Mouse (Mus musculus) MN1 (cell line): Measurements from ENCODE around the gene Svop.

ENCODE experiments used
- DNase-seq: peaks from one replicate; pipeline ENCODE4 v3.0.0-alpha.2; 2016; ENCODE audit warnings: low spot score

Svop gene

DNA sequence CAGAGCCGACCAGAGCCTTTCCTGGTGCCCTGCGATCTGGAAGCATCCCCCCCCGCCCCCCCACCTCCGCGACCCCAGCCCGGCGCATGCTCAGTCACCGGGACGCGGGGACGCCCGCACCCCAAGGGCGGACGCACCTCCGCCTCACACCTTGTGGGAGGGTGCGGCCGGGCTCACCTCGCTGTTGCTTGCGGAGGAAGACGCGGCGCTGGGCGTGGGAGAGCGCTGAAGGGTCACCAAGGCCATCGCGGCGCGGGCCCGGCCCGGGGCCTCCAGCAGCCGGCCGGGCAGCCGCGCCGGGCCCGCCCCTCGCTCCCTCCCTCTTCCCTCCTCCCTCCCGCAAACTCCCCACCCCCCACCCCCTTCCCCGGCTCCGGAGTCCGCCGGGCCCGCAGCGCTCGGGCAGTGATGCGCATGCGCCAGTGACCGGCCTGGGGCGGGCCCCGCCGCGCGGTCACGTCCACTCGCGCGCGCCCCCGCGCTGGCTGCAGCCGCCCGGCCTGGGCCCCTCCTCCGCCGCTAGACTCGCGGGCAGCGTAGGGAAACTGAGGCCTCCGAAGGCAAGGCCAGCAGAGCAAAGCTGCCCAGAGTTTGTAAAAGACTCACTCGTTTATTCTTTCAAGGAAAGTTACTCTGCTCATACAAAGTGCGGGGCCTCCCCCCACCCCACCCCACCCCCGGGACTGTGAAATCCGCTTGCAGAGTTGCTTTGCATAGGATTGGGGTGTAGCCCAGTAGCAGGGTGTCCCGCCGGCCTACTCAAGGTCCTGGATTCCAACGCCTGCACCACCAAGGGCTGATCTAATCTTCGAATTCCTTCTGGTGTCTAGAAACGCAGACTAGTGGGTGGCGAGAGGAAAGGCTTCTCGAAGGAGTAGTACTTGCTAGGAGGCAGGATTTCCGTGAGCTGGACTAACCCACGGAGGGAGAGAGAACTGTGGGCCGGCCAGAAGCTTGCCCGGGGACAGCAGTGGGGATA is 97.6 kb downstream of the Svop start, which contains the start of gene Ssh1:
Gene Ssh1, minus strand, starts transcription at position 408 of the 979 bp plus-strand sequence.
- peak; percentile 87 for DNase-seq

- peak; percentile 72 for DNase-seq
Measured at GRCm38 (mm10) chr5:113993031-113993486, 98.3 kb downstream of the Svop start.

DNA sequence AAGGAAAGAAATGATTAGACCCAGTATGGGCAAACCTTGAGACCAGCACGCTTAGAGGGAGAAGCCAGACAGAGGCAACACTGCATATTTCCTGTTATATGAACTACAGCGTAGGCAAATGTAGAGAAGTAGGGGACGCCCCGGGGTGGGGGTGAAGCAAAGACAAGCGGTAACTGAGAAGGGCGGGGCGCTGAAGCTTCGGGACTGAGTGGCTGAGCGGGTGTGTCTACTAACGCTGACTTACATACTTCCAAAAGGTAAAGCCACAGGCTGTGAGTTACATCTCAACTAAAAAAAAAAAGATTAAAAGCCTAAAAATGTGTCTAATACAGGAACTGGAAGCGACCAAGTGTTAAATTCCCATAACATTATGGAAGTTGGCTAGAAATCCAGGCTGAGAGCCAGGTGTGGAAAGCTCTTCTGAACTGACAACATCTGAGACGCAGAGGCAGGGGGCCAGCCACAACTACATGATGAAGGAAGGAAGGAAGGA is 99.0 kb downstream of the Svop start:
- peak; percentile 33 for DNase-seq

GRCm38 (mm10) chr5:113991141-113991540 is 100.2 kb downstream of the Svop start:
- peak; percentile 57 for DNase-seq

DNA sequence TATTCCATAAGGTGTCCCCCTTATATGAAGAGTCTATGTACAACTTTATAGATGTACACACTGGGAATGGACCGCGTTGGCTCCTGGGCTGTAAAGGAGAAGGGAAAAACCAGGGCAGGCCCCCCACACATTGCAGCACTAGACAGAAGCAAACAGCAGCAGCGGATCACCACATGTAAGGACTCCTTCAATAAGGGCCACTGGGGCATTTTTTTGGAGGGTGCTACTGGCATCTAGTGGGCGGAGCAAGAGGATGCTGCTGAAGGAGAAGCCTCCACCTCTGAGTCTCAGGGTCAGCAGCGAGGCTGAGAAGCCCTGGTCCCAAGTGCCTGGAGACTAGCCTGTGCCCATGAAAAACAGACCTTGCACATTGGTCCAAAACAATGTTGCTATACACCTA is 100.8 kb downstream of the Svop start:
- DNase-seq, result peak; percentile 69

GRCm38 (mm10) chr5:113989437-113990024 is 101.8 kb downstream of the Svop start:
- peak; percentile 81 for DNase-seq

- DNase-seq, result peak; percentile 80
Measured at GRCm38 (mm10) chr5:113986182-113986961, 105.0 kb downstream of the Svop start.

GRCm38 (mm10) chr5:113985737-113986136 is 105.6 kb downstream of the Svop start:
- DNase-seq, result peak; percentile 33

- DNase-seq, result no peak
Measured at GRCm38 (mm10) chr5:113984025-113984740, 107.2 kb downstream of the Svop start.

DNA sequence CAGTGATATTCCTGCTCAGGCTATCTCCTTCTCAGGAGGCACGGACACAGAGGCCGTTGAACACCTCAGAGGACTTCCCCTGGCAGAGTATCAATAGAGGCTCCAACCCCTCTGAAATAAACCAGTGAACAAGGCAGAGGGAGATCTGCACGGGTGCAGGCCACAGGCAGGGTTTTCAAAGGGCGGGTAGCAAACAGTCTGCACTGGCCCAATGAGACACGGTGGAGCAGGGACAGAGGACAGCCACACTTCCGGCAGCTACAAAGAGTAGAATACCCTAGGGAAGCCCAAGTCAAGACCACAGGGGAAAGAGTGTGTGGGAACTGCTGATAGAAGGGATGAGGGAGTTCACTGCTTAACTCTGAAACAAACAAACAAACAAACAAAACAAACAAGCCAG is 107.8 kb downstream of the Svop start:
- DNase-seq, result no peak

DNA sequence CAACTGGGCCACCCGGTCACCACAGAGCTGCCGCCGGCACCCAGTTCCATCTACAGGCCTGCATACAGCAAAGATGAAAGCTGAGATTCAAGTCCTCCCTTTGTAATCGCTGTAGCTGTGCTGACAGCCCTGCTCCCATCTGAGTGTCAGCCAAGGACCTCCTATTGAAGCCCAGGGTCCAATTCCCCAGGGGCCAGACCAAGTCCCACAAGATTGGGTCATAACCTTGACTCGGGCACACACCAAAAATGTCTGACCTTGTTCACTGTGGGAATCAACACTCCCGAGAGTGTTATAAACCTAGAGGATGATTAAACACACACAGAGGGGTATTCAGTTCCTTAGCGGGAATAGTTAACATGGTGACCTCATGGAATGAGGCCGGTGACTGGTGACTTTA is 109.5 kb downstream of the Svop start:
- DNase-seq, result no peak

- no peak for DNase-seq
Measured at GRCm38 (mm10) chr5:113981171-113981570, 110.2 kb downstream of the Svop start.

GRCm38 (mm10) chr5:113980511-113980910 is 110.9 kb downstream of the Svop start:
- DNase-seq, result no peak

GRCm38 (mm10) chr5:113977309-113977708 is 114.1 kb downstream of the Svop start:
- no peak for DNase-seq
